Mouse (Mus musculus) ES-Bruce4 (cell line): ENCODE measurements around the gene Papolb.

Experiments
- CTCF ChIP-seq: IDR thresholded peaks from one replicate; pipeline ENCODE4 v1.8.1; 2011; ENCODE audit warnings: low read depth, low read length
- EP300 ChIP-seq: IDR thresholded peaks from 2 replicates; pipeline ENCODE4 v1.6.1; 2011; ENCODE audit warnings: low read depth, low read length; ENCODE audit not compliant: insufficient read depth

DNA sequence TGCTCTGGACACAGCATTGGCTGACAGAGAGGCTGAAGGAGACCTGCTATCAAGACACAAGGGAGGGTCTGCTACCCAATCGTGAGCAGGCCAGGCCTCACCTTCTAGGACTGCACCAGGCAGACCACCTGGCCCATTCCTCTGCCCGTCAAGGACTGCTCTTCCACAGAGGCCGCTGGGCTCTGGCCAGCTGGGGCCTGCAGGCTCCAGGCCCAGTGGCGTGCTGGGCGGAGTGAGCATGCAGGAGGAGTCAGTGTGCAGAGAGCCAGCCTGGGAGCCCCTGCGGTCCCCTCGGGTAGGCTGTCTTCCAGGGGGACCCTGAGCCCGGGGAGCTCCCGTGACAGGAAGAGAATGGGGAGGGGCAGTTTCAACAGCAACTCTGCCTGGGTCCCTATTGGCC, 43.2 kb downstream of the Papolb start:
- TF ChIP-seq CTCF (no peak), EP300 (no peak)
